8 mouse cellular contexts compared by ENCODE assay signal in genomic region chr2:114201574-114201973, GRCm38 (mm10). TPM values are rescaled to one million over a fixed set of nuclear protein-coding genes. Genes with fewer than 3 reads are reported as not detected.
DNase-seq lines count a peak whose midpoint lies in the region; ATAC-seq and TF ChIP-seq lines count a peak whose summit lies in the region.

No protein-coding gene starts in this region.

- H3K4me3 ChIP-seq in heart, embryonic 14.5 days (ENCODE audit: control insufficient read depth in 1 of 2, insufficient read depth in 1 of 2, low read depth in 1 of 2, low read length in 2 of 2): peak overlapping the region; percentile 87 to 96
- peak overlapping the region; percentile 68 for H3K4me3 ChIP-seq in forebrain, postnatal 0 days (ENCODE audit: low read depth, low read length)
- H3K4me3 ChIP-seq in macrophage (ENCODE audit: inconsistent target): peak overlapping the region; percentile 81

- H3K9me3 ChIP-seq in heart, embryonic 14.5 days (ENCODE audit: control insufficient read depth, low read length): no peaks in the 10 kb centered on the region
- no peaks in the 10 kb centered on the region for H3K9me3 ChIP-seq in forebrain, postnatal 0 days (ENCODE audit: low read length)

- H3K4me1 ChIP-seq in heart, embryonic 14.5 days (ENCODE audit: control insufficient read depth in 2 of 2, insufficient read depth in 2 of 2, low read length in 2 of 2): peaks cover 0 to 13% of the 10 kb centered on the region in 2 experiments; a peak in 2 of 4 replicates
- peaks cover 11% of the 10 kb centered on the region for H3K4me1 ChIP-seq in forebrain, postnatal 0 days (ENCODE audit: insufficient read depth)

- DNase-seq in heart, postnatal 14 days: no peak
- DNase-seq in Patski (ENCODE audit: low read depth, low spot score): no peak
- DNase-seq in forebrain, postnatal 0 days: no peak
- no peak for DNase-seq in right cerebral cortex, postnatal 36 days (ENCODE audit: low spot score in 2 of 2)
- DNase-seq in embryo, embryonic 11 days: no peak
- DNase-seq in gastrocnemius, postnatal 10 days: no peak

- POLR2A ChIA-PET in Patski (lab: Charles Lee): interaction anchor here (1.2 kb wide), 1 partner anchor 13 kb away, joined by 5 read pairs; no protein-coding TSS in a partner anchor

- no peak for TF ChIP-seq CTCF in Patski (IDR thresholded peaks at IDR 0.05)
- TF ChIP-seq CTCF in forebrain, postnatal 0 days (IDR thresholded peaks at IDR 0.05; ENCODE audit: low read depth): no peak

- H3K27ac ChIP-seq in heart, embryonic 14.5 days (replicated peaks in 1 of 2; ENCODE audit: control insufficient read depth in 1 of 2, insufficient read depth in 1 of 2, low read depth in 2 of 2, low read length in 2 of 2): no peak overlapping the region
- no peak overlapping the region; the same call in 1 of the 2 replicates for H3K27ac ChIP-seq in forebrain, postnatal 0 days (ENCODE audit: low read depth, low read length)
- H3K27ac ChIP-seq in macrophage: no peak overlapping the region

- peaks cover 9% of the 10 kb centered on the region for H3K36me3 ChIP-seq in heart, embryonic 14.5 days (ENCODE audit: control insufficient read depth, insufficient read depth, low read length)
- no peaks in the 10 kb centered on the region; the same call in 1 of the 2 replicates for H3K36me3 ChIP-seq in forebrain, postnatal 0 days (ENCODE audit: insufficient read depth)
- H3K36me3 ChIP-seq in macrophage (ENCODE audit: inconsistent target): 0 out of 2 replicates have a peak, but pooled peaks cover 6% of the 10 kb centered on the region

- H3K79me2 ChIP-seq in macrophage (ENCODE audit: inconsistent target): peaks cover 34% of the 10 kb centered on the region

- CTCF ChIA-PET in Patski (lab: Charles Lee): interaction anchor here (2.0 kb wide), 1 partner anchor 9 kb away, joined by 7 read pairs; no protein-coding TSS in a partner anchor

- in situ Hi-C loops in Patski (cut with MboI; ENCODE audit: low pct_unique_long_range_greater_than_20kb): no loop called here

- 34% methylated on average over 4 of the region's 4 CpGs for WGBS in heart, embryonic 14.5 days
- WGBS in forebrain, postnatal 0 days: 28% methylated on average over 4 of the region's 4 CpGs
- WGBS in macrophage (ENCODE audit: missing documents): 49% methylated on average over 4 of the region's 4 CpGs

- ATAC-seq in heart, embryonic 14.5 days (ENCODE audit: insufficient number of reproducible peaks, insufficient read depth, low FRiP score, low read depth): no peak
- peak; percentile 10 for ATAC-seq in Patski
- ATAC-seq in forebrain, postnatal 0 days: peak; percentile 28; the same call in 1 of the 2 replicates

- intact Hi-C loops in heart, postnatal 14 days (cut with DNase I): no loop called here

- H3K4me2 ChIP-seq in heart, embryonic 14.5 days (ENCODE audit: low read length): peak overlapping the region; percentile 64
- H3K4me2 ChIP-seq in forebrain, postnatal 0 days (ENCODE audit: low read depth): peak overlapping the region; percentile 65

- peak overlapping the region; percentile 95 for H3K9ac ChIP-seq in heart, embryonic 14.5 days (ENCODE audit: low read length)
- H3K9ac ChIP-seq in forebrain, postnatal 0 days: peak overlapping the region; percentile 82

- H3K27me3 ChIP-seq in heart, embryonic 14.5 days (ENCODE audit: control insufficient read depth, insufficient read depth, low read length): no peaks in the 10 kb centered on the region
- peaks cover 11% of the 10 kb centered on the region for H3K27me3 ChIP-seq in Patski
- no peaks in the 10 kb centered on the region for H3K27me3 ChIP-seq in forebrain, postnatal 0 days (ENCODE audit: insufficient read depth, low read length)

RNA-seq across cellular contexts. Expression of gene Zfp770, which starts 0.3 kb away (rescaled TPM):
- polyA plus RNA-seq in heart, embryonic 14.5 days (2014; fragmentation: Nextera tagmentation; extraction: Ambion mirVana): 4.5 and 4.8 TPM in 2 replicates
- 10 to 100 TPM; 13.7 to 15.3 TPM for total RNA-seq in heart, postnatal 14 days (2021)
- polyA plus RNA-seq in Patski (2021) (7.9 TPM), macrophage (2018) (3.7 to 4.4 TPM (median 4.1 TPM) in 3 replicates)
- total RNA-seq in forebrain, postnatal 0 days (2014; rRNA removed): 24.2 and 28.6 TPM in 2 replicates
- 8.1 and 8.2 TPM in 2 replicates for polyA plus RNA-seq in forebrain, postnatal 0 days (2015; fragmentation: Nextera tagmentation; extraction: Ambion mirVana)
- 10 to 100 TPM in 6 of 26 experiments, 1 to 10 TPM in 19, under 1 TPM in 1; 0.85 to 14.5 (median 3.9) TPM for total RNA-seq in macrophage (2018; cell fraction: chromatin; rRNA removed)
- total RNA-seq in macrophage (2018; cell fraction: cytosol; rRNA removed): 1 to 10 TPM; 1.1 to 5.6 (median 3.2) TPM
- total RNA-seq in macrophage (2018; cell fraction: nucleus; rRNA removed): 10 to 100 TPM in 8 of 26 experiments, 1 to 10 TPM in 18; 1.6 to 19.1 (median 4.5) TPM
- total RNA-seq in gastrocnemius, postnatal 10 days (2021): 10 to 100 TPM; 10.7 to 11.9 TPM

RNA-seq across cellular contexts. Expression of gene Aqr, which starts 14.8 kb away (rescaled TPM):
- polyA plus RNA-seq in heart, embryonic 14.5 days (2014; fragmentation: Nextera tagmentation; extraction: Ambion mirVana): 28.0 and 30.6 TPM in 2 replicates
- total RNA-seq in heart, postnatal 14 days (2021): 10 to 100 TPM; 19.6 to 21.2 TPM
- polyA plus RNA-seq in Patski (2021) (30.9 TPM), macrophage (2018) (29.9 to 41.1 TPM (median 39.6 TPM) in 3 replicates)
- total RNA-seq in forebrain, postnatal 0 days (2014; rRNA removed): 25.2 and 31.9 TPM in 2 replicates
- polyA plus RNA-seq in forebrain, postnatal 0 days (2015; fragmentation: Nextera tagmentation; extraction: Ambion mirVana): 20.0 and 22.0 TPM in 2 replicates
- total RNA-seq in macrophage (2018; cell fraction: chromatin; rRNA removed): 10 to 100 TPM; 25.8 to 90.1 (median 66.7) TPM
- total RNA-seq in macrophage (2018; cell fraction: cytosol; rRNA removed): 10 to 100 TPM; 27.6 to 44.6 (median 36.7) TPM
- 10 to 100 TPM; 22.0 to 70.4 (median 38.6) TPM for total RNA-seq in macrophage (2018; cell fraction: nucleus; rRNA removed)
- total RNA-seq in gastrocnemius, postnatal 10 days (2021): 10 to 100 TPM; 12.5 to 16.8 TPM
